Mouse (Mus musculus): ENCODE measurements at regions not wholly inside any gene's neighbourhood (a gene's known extent, or its start where the extent isn't known, plus 50 kb on each side); places are given as distances from the start of the nearest gene placed in this dataset.

GRCm38 (mm10) chr2:94248948-94249347, 91.2 kb upstream of the Hsd17b12 start:
- intact Hi-C loops (cut with DNase I), result loop anchor here (5.0 kb wide), 1 partner anchor 127 kb away; no protein-coding TSS in a partner anchor
- DNase-seq (ENCODE audit: low spot score in 2 of 2), result no peak

GRCm38 (mm10) chr2:94246851-94247471, 89.2 kb upstream of the Hsd17b12 start:
- intact Hi-C loops (cut with DNase I), result loop anchor here (2.0 to 5.0 kb wide), 2 partner anchors 18 to 125 kb away; no protein-coding TSS in a partner anchor
- peak; percentile 79 to 82 for DNase-seq (ENCODE audit: low spot score in 2 of 2)

GRCm38 (mm10) chr2:94246180-94246611, 88.4 kb upstream of the Hsd17b12 start:
- intact Hi-C loops (cut with DNase I), result loop anchor here (2.0 to 5.0 kb wide), 2 partner anchors 19 to 124 kb away; no protein-coding TSS in a partner anchor
- DNase-seq (ENCODE audit: low spot score in 2 of 2), result peak in 1 of 2 experiments; percentile 27

GRCm38 (mm10) chr2:94245305-94245959, 87.7 kb upstream of the Hsd17b12 start:
- DNase-seq (ENCODE audit: low spot score in 2 of 2), result peak; percentile 86 to 88

GRCm38 (mm10) chr2:94244140-94244539, 86.4 kb upstream of the Hsd17b12 start:
- intact Hi-C loops (cut with DNase I), result loop anchor here (2.0 to 5.0 kb wide), 3 partner anchors 65 to 197 kb away; no protein-coding TSS in a partner anchor
- DNase-seq (ENCODE audit: low spot score in 2 of 2), result peak; percentile 25 to 37

More at GRCm38 (mm10) chr2:94245305-94245959, 87.7 kb upstream of the Hsd17b12 start:
- intact Hi-C loops (cut with DNase I), result loop anchor here (2.0 to 5.0 kb wide), 2 partner anchors 67 to 123 kb away; no protein-coding TSS in a partner anchor

GRCm38 (mm10) chr2:94243053-94243916, 85.5 kb upstream of the Hsd17b12 start:
- DNase-seq (ENCODE audit: low spot score in 2 of 2), result peak; percentile 60 to 79
- intact Hi-C loops (cut with DNase I), result loop anchor here (2.0 to 5.0 kb wide), 3 partner anchors 30 to 196 kb away; no protein-coding TSS in a partner anchor

- intact Hi-C loops (cut with DNase I), result loop anchor here (2.0 to 5.0 kb wide), 3 partner anchors 30 to 195 kb away; no protein-coding TSS in a partner anchor
Observed at GRCm38 (mm10) chr2:94242406-94243052, 84.8 kb upstream of the Hsd17b12 start.

GRCm38 (mm10) chr2:94242051-94242397, 84.3 kb upstream of the Hsd17b12 start:
- peak in 1 of 2 experiments; percentile 41 for DNase-seq (ENCODE audit: low spot score in 2 of 2)
- intact Hi-C loops (cut with DNase I), result loop anchor here (2.0 to 5.0 kb wide), 3 partner anchors 31 to 195 kb away; no protein-coding TSS in a partner anchor

More at GRCm38 (mm10) chr2:94242406-94243052, 84.8 kb upstream of the Hsd17b12 start:
- peak in 1 of 2 experiments; percentile 17 for DNase-seq (ENCODE audit: low spot score in 2 of 2)

DNA sequence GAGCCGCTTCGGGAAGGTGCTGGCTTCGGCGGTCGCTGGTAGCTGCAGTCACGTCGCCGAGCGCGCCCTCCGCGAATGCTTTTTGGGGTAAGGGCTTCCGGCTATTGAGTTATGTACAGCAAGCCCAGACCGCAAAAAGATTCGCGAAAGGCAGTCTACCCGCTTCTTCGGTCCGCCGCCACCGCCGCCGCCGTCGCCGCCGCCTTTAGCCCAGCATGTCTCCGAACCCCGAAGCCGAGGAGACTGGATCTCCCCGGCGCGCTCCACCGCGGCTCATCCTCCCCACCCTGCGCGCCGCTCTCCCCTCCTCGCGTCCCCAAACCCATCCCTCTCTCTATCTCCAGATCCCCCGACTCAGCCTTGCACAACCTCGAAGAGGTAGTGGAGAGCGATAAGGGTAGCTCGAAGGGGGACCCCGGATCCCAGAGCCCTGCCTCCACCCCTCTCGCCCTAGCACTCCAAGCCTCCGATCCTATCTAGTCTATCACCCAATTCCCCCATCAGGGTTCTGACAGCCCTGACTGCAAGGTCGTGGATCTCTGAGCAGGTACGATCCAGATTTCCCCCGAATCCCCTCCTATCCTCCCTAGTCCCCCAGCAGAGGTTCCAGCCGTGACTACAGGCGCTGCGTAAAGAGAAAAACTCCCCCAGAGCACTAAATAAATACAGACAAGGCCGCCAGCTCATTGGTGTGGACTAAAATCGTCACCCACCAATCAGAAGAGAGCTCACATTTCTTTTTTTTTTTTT, 83.7 kb upstream of the Hsd17b12 start:
- intact Hi-C loops (cut with DNase I), result loop anchor here (2.0 to 5.0 kb wide), 3 partner anchors 31 to 194 kb away; no protein-coding TSS in a partner anchor
- DNase-seq (ENCODE audit: low spot score in 2 of 2), result peak; percentile 85

DNA sequence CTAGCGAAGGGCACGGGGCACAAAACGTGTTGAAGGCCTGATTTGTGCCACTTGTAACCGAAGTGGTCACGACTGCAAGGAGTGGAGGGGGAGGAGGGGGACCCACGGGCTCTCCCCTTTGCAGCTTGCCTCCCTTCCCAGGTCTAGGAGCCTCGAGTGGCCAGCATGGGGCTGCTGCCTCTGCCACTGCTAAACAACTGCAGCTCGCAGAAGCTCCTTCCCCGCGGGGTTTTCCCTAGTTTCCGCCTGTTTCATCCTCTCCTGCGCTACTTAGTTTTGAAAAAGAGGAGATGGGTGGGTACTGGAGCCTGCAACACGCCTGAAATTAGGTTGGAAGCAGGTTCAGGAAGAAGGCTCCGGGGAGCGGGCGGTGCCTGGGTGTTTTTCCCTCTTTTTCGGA, 82.6 kb upstream of the Hsd17b12 start:
- intact Hi-C loops (cut with DNase I), result loop anchor here (5.0 kb wide), 2 partner anchors 103 to 193 kb away; no protein-coding TSS in a partner anchor
- peak in 1 of 2 experiments; percentile 19 for DNase-seq (ENCODE audit: low spot score in 2 of 2)

GRCm38 (mm10) chr2:94239573-94239972, 81.8 kb upstream of the Hsd17b12 start:
- DNase-seq (ENCODE audit: low spot score in 2 of 2), result no peak
- intact Hi-C loops (cut with DNase I), result no loop called here

- intact Hi-C loops (cut with DNase I), result no loop called here
- no peak for DNase-seq (ENCODE audit: low spot score in 2 of 2)
Observed at GRCm38 (mm10) chr2:94236479-94236878, 78.7 kb upstream of the Hsd17b12 start.

DNA sequence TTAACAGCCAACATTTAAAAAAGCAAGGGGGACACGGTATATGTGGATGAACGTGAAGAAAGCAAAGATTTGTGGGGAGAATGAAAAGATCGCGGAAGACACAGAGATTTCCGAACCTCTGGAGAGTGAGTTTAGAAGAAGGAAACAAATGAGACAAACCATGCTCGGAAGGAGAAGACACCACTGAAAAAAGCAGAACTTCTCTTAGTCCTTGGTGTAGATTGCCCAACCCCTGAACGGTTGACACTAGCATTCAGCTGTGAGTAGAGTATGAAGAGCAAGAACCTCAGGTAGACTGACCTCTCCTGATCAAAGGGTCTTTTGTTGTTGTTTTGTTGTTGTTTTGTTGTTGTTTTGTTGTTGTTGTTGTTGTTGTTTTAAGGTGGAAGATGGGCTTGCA, 75.8 kb upstream of the Hsd17b12 start:
- no peak for DNase-seq (ENCODE audit: low spot score in 2 of 2)
- intact Hi-C loops (cut with DNase I), result no loop called here

- intact Hi-C loops (cut with DNase I), result no loop called here
- DNase-seq (ENCODE audit: low spot score in 2 of 2), result no peak
Observed at GRCm38 (mm10) chr2:94219421-94219820, 61.7 kb upstream of the Hsd17b12 start.

GRCm38 (mm10) chr2:94217481-94217880, 59.7 kb upstream of the Hsd17b12 start:
- intact Hi-C loops (cut with DNase I), result no loop called here
- no peak for DNase-seq (ENCODE audit: low spot score in 2 of 2)

DNA sequence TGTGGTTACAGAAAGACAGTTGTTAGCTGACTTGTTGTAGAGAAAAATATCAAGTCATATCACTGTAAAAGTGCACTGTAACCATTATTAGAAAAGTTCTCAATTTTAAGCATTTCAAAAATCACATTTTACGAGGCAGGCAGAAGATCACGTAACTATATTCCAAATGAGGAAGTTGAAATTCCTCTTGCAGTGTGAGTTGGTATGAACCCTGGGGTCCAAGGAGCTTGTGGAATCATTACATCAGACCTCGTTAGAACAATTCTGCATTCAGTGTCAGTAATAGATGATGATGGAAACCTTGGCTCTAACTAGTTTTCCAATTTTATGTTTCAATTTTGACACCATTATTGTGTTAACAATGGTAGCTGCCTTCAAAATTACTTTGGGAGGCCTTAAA, 57.7 kb upstream of the Hsd17b12 start:
- DNase-seq (ENCODE audit: low spot score in 2 of 2), result no peak
- intact Hi-C loops (cut with DNase I), result no loop called here

Data from left cerebral cortex, postnatal 36 days (tissue).